Mouse (Mus musculus) right cerebral cortex, postnatal 10 days (tissue): ENCODE measurements around the gene Lhfpl4.

ENCODE experiments used
- DNase-seq, 2 experiments: peaks; one replicate each; pipeline ENCODE4 v3.0.0; 2021; ENCODE audit warnings: low spot score in 2 of 2

Gene Lhfpl4

GRCm38 (mm10) chr6:113168316-113168975 is 26.7 kb downstream of the Lhfpl4 start:
- DNase-seq, result no peak

- DNase-seq, result peak; percentile 74 to 77
Measured at GRCm38 (mm10) chr6:113166661-113167251, 28.4 kb downstream of the Lhfpl4 start.

DNA sequence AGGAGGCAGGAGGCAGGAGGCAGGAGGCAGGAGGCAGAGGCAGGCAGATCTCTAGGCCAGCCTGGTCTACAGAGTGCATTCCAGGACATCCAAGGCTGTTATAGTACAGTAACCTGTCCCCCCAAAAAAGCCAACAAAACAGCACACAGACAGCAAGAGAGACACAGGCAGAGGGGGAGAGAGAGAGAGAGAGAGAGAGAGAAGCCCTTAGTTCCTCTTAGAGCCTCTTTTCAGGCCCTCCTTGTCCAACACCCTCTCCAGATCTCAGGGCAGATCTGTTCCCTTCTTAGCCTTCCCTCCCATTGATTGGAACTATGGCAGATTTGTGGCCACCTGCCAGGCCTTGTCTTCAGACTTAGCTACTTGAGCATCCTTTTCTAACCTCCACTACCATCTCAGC is 31.7 kb downstream of the Lhfpl4 start:
- no peak for DNase-seq

DNA sequence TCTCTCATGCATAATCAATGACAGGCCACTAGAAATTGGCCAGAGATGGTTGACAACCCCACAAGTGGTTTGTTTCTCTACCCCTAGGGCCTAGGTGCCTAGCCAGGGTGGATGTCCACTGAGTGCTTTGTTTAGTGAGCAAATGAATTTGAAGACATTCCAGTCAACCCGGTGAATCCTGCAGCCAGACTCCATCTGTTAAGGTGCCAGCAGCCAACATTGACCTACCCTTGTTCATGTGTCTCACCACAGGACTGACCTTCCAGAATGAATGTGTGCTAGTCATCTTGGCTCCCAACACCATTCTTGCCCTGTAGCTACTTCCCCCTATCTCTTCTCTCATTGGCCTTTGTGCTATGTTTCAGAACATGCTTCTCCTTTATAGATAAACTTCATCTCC is 33.2 kb downstream of the Lhfpl4 start:
- no peak for DNase-seq

GRCm38 (mm10) chr6:113160106-113160505 is 35.1 kb downstream of the Lhfpl4 start:
- DNase-seq, result no peak

GRCm38 (mm10) chr6:113156064-113156463 is 39.1 kb downstream of the Lhfpl4 start:
- no peak for DNase-seq

- DNase-seq, result no peak
Measured at GRCm38 (mm10) chr6:113154886-113155285, 40.3 kb downstream of the Lhfpl4 start.

DNA sequence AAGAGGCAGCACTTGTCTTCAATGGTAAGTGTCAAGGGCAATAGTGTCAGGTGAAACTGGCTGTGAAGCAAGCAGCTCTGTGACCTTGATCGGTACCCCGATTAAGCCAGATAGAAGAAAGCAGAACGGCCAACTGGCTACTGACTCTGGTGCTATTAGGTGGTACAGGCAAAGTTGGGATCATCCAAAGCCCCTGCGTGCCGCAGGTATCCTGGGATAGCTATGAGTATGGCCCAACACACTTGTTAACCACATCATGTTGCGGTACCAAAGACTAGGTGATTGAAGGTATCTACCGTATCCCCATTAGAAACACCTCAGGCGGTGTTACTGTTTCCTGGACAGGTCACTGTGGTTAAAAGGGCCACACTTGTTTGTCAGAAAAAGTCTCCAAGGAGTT is 41.1 kb downstream of the Lhfpl4 start:
- DNase-seq, result no peak

- DNase-seq, result no peak
Measured at GRCm38 (mm10) chr6:113145249-113145648, 49.9 kb downstream of the Lhfpl4 start.

DNA sequence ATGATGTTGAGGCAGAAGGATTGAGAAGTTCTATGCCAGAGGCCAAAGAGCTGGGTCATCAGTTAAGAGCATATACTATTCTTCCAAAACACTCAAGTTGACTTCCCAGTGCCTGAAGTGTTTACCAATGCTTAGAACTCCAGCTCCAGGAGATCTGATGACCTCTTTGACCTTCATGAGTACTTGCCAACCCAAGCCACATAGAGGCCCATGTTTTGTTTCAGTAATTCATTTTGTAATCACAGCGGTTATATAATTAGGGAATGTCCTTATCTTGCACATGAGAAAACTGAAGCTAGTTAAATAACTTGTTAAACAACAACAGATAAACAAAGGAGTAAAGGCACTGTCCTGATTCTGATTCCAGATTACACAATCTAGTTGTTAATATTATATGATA is 50.4 kb downstream of the Lhfpl4 start:
- DNase-seq, result no peak

DNA sequence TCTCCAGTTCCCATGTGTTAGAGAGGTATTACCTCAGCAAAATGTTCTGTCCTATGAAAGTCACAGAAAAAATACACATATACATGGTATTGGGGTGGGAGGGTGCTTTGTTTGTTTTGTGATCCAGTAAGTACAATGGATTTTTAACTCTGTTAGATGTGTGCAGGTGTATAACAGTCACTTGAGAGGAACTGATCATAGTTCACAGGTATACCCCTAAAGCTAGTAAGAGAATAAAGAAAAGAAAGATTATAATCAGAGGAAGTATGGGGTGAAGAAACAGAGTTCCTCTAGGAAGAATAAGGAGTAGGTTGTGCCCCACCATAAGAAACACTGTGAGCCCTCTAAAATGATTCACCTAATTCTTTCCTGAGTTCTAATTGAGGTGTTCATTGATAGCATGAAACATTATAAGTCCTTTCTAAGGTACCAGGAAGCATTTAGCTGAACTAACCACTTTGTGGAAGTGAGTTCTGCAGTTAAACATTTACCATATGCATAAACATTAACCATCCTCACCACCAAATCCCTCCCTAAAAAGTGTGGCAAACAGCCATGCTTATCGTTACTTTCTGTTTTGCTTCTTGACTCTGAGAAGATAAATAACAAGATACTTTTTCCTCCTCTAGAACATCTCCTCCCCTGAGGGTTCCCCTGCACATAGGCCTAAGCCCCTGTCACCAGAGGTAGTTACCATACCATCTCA is 53.6 kb downstream of the Lhfpl4 start:
- no peak for DNase-seq

DNA sequence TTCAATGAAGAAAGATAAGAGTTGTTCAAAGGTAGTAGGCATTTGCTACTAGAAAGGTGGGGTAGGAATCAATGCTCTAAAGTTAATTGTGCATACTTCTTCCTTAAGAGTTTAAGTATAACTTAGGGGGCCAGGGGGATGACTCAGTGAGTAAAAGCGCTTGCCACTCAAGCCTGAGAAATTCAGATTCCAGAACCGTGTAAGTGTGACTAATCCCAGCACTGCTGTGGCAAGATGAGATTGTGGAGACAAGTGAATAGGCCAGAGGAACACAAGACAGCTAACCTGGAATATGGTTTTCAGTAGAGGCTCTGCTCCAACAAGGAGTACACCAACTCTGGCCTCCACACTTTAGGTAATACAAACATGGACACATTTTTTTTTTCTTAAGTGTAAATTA is 61.8 kb downstream of the Lhfpl4 start:
- no peak for DNase-seq

GRCm38 (mm10) chr6:113120806-113121205 is 74.4 kb downstream of the Lhfpl4 start:
- no peak for DNase-seq
